Mouse (Mus musculus) myocyte (in vitro differentiated cells): ENCODE data around the gene Dpm1.

Experiments used
- E2F4 ChIP-seq: IDR thresholded peaks from one replicate; pipeline ENCODE4 v1.6.1; 2011; ENCODE audit warnings: mild to moderate bottlenecking, control low read depth, moderate library complexity; ENCODE audit not compliant: insufficient read depth
- MAX ChIP-seq: IDR thresholded peaks from one replicate; pipeline ENCODE4 v1.6.1; 2011; ENCODE audit warnings: low read depth, mild to moderate bottlenecking, control low read depth
- MYOG ChIP-seq, 3 experiments: IDR thresholded peaks; one replicate each; pipeline ENCODE4 v1.6.1; 2011; ENCODE audit warnings: control low read depth in 2 of 3, low read depth in 2 of 3, mild to moderate bottlenecking in 2 of 3; ENCODE audit not compliant: insufficient read length in 2 of 3, control insufficient read depth in 1 of 3, insufficient read depth in 1 of 3
- POLR2A ChIP-seq: IDR thresholded peaks from one replicate; pipeline ENCODE4 v1.6.1; 2011; ENCODE audit warnings: low read depth, mild to moderate bottlenecking, control low read depth, moderate library complexity; ENCODE audit not compliant: insufficient read length
- USF1 ChIP-seq: IDR thresholded peaks from one replicate; pipeline ENCODE4 v1.6.1; 2011; ENCODE audit warnings: low read depth, mild to moderate bottlenecking, control low read depth, moderate library complexity

- no peak for TF ChIP-seq POLR2A
- TF ChIP-seq MAX, result no peak
- TF ChIP-seq E2F4, result no peak
- no peak for TF ChIP-seq USF1
- TF ChIP-seq MYOG (IDR thresholded peaks at IDR 0.05; ENCODE audit: control insufficient read depth in 1 of 3, insufficient read depth in 1 of 3, insufficient read length in 2 of 3, low read depth in 2 of 3), result no peak
Measured at GRCm38 (mm10) chr2:168250270-168250669, 19.9 kb upstream of the Dpm1 start.
